Mouse (Mus musculus): ENCODE results near the gene Fbln5. TPM values are rescaled to one million over a fixed set of nuclear protein-coding genes. Genes with fewer than 3 reads are reported as not detected.

Gene Fbln5
- not detected for total RNA-seq (2023)

GRCm38 (mm10) chr12:101818608-101819370 is at the start of gene Fbln5:
Gene Fbln5 (minus strand): TSS chr12:101819055.

GRCm38 (mm10) chr12:101718054-101718754 is 100.7 kb downstream of the Fbln5 start, which contains the start of gene Tc2n:
Gene Tc2n (minus strand): TSS chr12:101718523.

Other genes starting within 250 kb of the Fbln5 start
- not detected for gene Tc2n, start 100.5 kb downstream of the Fbln5 start, total RNA-seq (2023)
- gene Trip11, start 94.2 kb upstream of the Fbln5 start, total RNA-seq (2023), result 10 to 100 TPM; 44.0 to 46.7 TPM
- 10 to 100 TPM; 22.6 to 28.7 TPM for gene Atxn3, start 139.2 kb upstream of the Fbln5 start, total RNA-seq (2023)
- 10 to 100 TPM; 19.4 to 22.7 TPM for gene Cpsf2, start 156.9 kb upstream of the Fbln5 start, total RNA-seq (2023)